Mouse (Mus musculus): ENCODE measurements around the gene Olfr655. TPM values are rescaled to one million over a fixed set of nuclear protein-coding genes. Genes with fewer than 3 reads are reported as not detected.
A peak's percentile ranks its signal among the peaks of the same experiment; 100 is the strongest.

The Olfr655 gene
- polyA plus RNA-seq, 1 experiment = not detected

DNA sequence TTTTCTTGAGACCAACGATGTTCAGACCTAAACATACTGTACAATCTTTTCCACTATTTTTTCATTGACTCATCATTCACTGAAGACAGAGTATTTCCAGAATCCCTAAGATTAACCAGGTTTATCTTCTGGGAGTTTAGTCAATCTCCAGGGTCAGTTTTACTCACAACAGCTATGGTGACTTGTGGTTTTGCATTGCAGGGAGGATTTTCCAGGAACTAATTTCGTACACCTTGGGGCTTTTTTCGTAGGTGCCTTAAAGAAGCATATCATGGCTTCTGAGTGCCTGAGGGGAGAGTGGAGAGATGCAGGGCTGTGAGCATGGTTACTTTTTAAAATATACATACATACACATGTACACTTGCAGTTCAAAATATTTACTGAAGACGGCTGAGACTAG, 14.9 kb downstream of the Olfr655 start, which contains the start of gene Olfr654:
TSS of gene Olfr654 (plus strand) at position 301 of the 400 bp plus-strand sequence.
- no peak within 1 kb of the TSS for H3K27ac ChIP-seq (ENCODE audit: insufficient read depth, low read depth, low read length)
- no peaks in the 10 kb centered on the region for H3K36me3 ChIP-seq (ENCODE audit: control insufficient read depth, insufficient read depth, low read length)
- no peaks in the 10 kb centered on the region for H3K27me3 ChIP-seq (ENCODE audit: control insufficient read depth, insufficient read depth, low read length)
- H3K4me3 ChIP-seq (ENCODE audit: low read depth, low read length) = no peak within 1 kb of the TSS
- no peaks in the 10 kb centered on the region for H3K4me1 ChIP-seq (ENCODE audit: control insufficient read depth, insufficient read depth, insufficient read length, low read length)
- WGBS = 80% methylated on average over 4 of the region's 4 CpGs
- no peak for TF ChIP-seq POLR2A (IDR thresholded peaks at IDR 0.05; ENCODE audit: low read depth, low read length)
- no peak for TF ChIP-seq CTCF (IDR thresholded peaks at IDR 0.05; ENCODE audit: extremely low read depth, insufficient read length, insufficient replicate concordance, low read depth, low read length)

GRCm38 (mm10) chr7:104581429-104581828, 20.1 kb downstream of the Olfr655 start:
- TF ChIP-seq CTCF (IDR thresholded peaks at IDR 0.05; ENCODE audit: extremely low read depth, insufficient read length, insufficient replicate concordance, low read depth, low read length) (no peak), POLR2A (IDR thresholded peaks at IDR 0.05; ENCODE audit: low read depth, low read length) (no peak)
- WGBS = 35% methylated on average over 4 of the region's 4 CpGs
- H3K36me3 ChIP-seq (ENCODE audit: control insufficient read depth, insufficient read depth, low read length) = no peaks in the 10 kb centered on the region
- peak overlapping the region; percentile 95 for H3K27ac ChIP-seq (ENCODE audit: insufficient read depth, low read depth, low read length)
- no peaks in the 10 kb centered on the region for H3K27me3 ChIP-seq (ENCODE audit: control insufficient read depth, insufficient read depth, low read length)
- H3K4me1 ChIP-seq (ENCODE audit: control insufficient read depth, insufficient read depth, insufficient read length, low read length) = peaks cover 5% of the 10 kb centered on the region; the same call in 1 of the 2 replicates
- no peak overlapping the region for H3K4me3 ChIP-seq (ENCODE audit: low read depth, low read length)

DNA sequence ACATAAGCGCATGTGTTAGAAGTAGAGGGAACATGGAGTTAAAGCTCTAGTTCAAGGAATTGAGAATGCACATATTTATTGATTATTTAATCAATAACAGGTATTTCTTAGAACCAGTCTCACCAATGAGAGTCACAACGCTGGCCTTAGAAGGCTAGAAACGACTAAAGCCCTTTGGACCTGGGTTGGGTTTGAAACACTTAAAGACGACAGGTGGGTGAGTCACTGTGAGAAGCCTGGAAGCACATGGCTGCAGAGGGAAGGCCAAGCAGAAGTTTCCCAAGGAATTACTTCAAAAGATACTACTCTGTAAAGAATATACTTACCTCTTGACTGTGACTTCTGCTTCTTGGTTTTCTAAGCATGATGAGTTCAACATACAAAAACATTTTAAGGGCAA, 20.7 kb downstream of the Olfr655 start:
- no peak overlapping the region for H3K4me3 ChIP-seq (ENCODE audit: low read depth, low read length)
- H3K36me3 ChIP-seq (ENCODE audit: control insufficient read depth, insufficient read depth, low read length) = no peaks in the 10 kb centered on the region
- WGBS = 42% methylated on average over 4 of the region's 4 CpGs
- H3K27me3 ChIP-seq (ENCODE audit: control insufficient read depth, insufficient read depth, low read length) = no peaks in the 10 kb centered on the region
- H3K4me1 ChIP-seq (ENCODE audit: control insufficient read depth, insufficient read depth, insufficient read length, low read length) = peaks cover 5% of the 10 kb centered on the region; the same call in 1 of the 2 replicates
- peak overlapping the region; percentile 95 for H3K27ac ChIP-seq (ENCODE audit: insufficient read depth, low read depth, low read length)
- no peak for TF ChIP-seq CTCF (IDR thresholded peaks at IDR 0.05; ENCODE audit: extremely low read depth, insufficient read length, insufficient replicate concordance, low read depth, low read length)
- TF ChIP-seq POLR2A (IDR thresholded peaks at IDR 0.05; ENCODE audit: low read depth, low read length) = no peak

DNA sequence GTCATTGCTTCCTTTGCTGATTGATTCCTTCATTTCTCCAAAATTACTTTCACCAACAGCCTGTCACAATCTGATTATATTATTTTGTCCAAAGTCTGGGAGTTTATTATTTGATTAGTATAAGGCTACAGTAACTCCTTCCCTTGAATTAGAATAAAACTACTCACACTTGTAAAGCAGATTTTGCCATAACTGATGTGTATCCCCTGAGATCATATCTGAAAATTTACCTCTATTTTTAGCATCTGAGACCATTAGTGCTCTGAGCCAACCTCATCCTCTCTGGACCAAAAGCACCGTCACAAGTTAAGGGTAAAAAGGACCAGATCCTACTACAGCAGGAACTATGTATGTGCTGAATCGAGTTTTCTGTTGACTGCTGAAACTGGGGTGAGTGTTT, 24.6 kb downstream of the Olfr655 start, which contains the start of gene Olfr653:
TSS of gene Olfr653 (plus strand) at position 301 of the 400 bp plus-strand sequence.
- 57% methylated on average over 2 of the region's 2 CpGs for WGBS
- Histone ChIP-seq H3K4me1 (ENCODE audit: control insufficient read depth, insufficient read depth, insufficient read length, low read length) (peaks cover 5% of the 10 kb centered on the region; the same call in 1 of the 2 replicates), H3K36me3 (ENCODE audit: control insufficient read depth, insufficient read depth, low read length) (no peaks in the 10 kb centered on the region), H3K4me3 (ENCODE audit: low read depth, low read length) (no peak within 1 kb of the TSS), H3K27ac (ENCODE audit: insufficient read depth, low read depth, low read length) (no peak within 1 kb of the TSS), H3K27me3 (ENCODE audit: control insufficient read depth, insufficient read depth, low read length) (no peaks in the 10 kb centered on the region)
- no peak for TF ChIP-seq POLR2A (IDR thresholded peaks at IDR 0.05; ENCODE audit: low read depth, low read length)
- no peak for TF ChIP-seq CTCF (IDR thresholded peaks at IDR 0.05; ENCODE audit: extremely low read depth, insufficient read length, insufficient replicate concordance, low read depth, low read length)

- Histone ChIP-seq H3K4me3 (ENCODE audit: low read depth, low read length) (no peak within 1 kb of the TSS), H3K4me1 (ENCODE audit: control insufficient read depth, insufficient read depth, insufficient read length, low read length) (no peaks in the 10 kb centered on the region), H3K36me3 (ENCODE audit: control insufficient read depth, insufficient read depth, low read length) (no peaks in the 10 kb centered on the region), H3K27ac (ENCODE audit: insufficient read depth, low read depth, low read length) (no peak within 1 kb of the TSS), H3K27me3 (ENCODE audit: control insufficient read depth, insufficient read depth, low read length) (no peaks in the 10 kb centered on the region)
- no peak for TF ChIP-seq CTCF (IDR thresholded peaks at IDR 0.05; ENCODE audit: extremely low read depth, insufficient read length, insufficient replicate concordance, low read depth, low read length)
- no peak for TF ChIP-seq POLR2A (IDR thresholded peaks at IDR 0.05; ENCODE audit: low read depth, low read length)
Measured at GRCm38 (mm10) chr7:104560601-104561000, 41.0 kb downstream of the Olfr655 start, which contains the start of gene Olfr652. Gene Olfr652 (plus strand): TSS chr7:104560901.

DNA sequence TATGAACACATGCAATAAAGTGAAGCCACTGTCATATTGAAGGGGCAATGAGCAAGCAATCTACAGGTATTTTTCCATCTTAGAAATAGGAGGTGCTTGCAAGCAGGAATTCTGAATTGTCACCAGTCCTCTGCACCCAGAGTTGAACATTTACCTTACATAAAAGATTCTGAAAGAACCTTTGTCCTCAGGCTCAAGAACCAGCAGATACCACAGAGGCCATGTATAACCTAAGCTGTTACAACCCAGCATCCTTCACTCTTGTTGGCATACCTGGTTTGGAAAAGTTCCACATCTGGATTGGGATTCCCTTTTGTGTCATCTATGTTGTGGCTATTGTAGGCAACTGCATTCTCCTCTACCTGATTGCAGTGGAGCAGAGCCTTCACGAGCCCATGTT, 48.9 kb downstream of the Olfr655 start:
- peaks cover 3% of the 10 kb centered on the region; the same call in 1 of the 2 replicates for H3K4me1 ChIP-seq (ENCODE audit: control insufficient read depth, insufficient read depth, insufficient read length, low read length)
- no peaks in the 10 kb centered on the region for H3K27me3 ChIP-seq (ENCODE audit: control insufficient read depth, insufficient read depth, low read length)
- no peak overlapping the region for H3K27ac ChIP-seq (ENCODE audit: insufficient read depth, low read depth, low read length)
- H3K36me3 ChIP-seq (ENCODE audit: control insufficient read depth, insufficient read depth, low read length) = no peaks in the 10 kb centered on the region
- TF ChIP-seq CTCF (IDR thresholded peaks at IDR 0.05; ENCODE audit: extremely low read depth, insufficient read length, insufficient replicate concordance, low read depth, low read length) = no peak
- WGBS = 70% methylated on average over 1 of the region's 1 CpGs
- H3K4me3 ChIP-seq (ENCODE audit: low read depth, low read length) = no peak overlapping the region

DNA sequence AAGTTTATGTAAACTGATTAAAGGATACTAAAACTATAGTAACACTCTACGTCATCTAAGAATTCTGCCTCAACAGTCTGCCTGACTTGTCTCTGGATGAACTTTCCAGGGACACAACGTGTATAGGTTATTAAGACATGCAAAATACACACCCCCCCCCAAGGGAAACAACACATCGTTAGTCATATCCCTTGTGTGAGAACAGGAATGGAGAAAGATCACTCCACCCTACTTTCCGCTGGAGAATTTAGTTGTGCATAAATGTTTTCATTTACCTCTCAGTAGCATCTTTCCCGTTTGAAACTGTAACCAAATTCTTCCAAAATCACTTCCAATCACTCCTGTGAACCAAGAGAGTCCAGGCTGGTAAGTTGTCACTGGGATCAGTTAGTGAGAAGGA, 51.7 kb downstream of the Olfr655 start, which contains the start of gene Olfr651:
TSS of gene Olfr651 (plus strand) at position 301 of the 400 bp plus-strand sequence.
- no peaks in the 10 kb centered on the region for H3K27me3 ChIP-seq (ENCODE audit: control insufficient read depth, insufficient read depth, low read length)
- 74% methylated on average over 5 of the region's 5 CpGs for WGBS
- no peaks in the 10 kb centered on the region for H3K36me3 ChIP-seq (ENCODE audit: control insufficient read depth, insufficient read depth, low read length)
- no peak within 1 kb of the TSS for H3K27ac ChIP-seq (ENCODE audit: insufficient read depth, low read depth, low read length)
- TF ChIP-seq POLR2A (IDR thresholded peaks at IDR 0.05; ENCODE audit: low read depth, low read length) = no peak
- TF ChIP-seq CTCF (IDR thresholded peaks at IDR 0.05; ENCODE audit: extremely low read depth, insufficient read length, insufficient replicate concordance, low read depth, low read length) = no peak
- H3K4me1 ChIP-seq (ENCODE audit: control insufficient read depth, insufficient read depth, insufficient read length, low read length) = peaks cover 3% of the 10 kb centered on the region; the same call in 1 of the 2 replicates
- no peak within 1 kb of the TSS for H3K4me3 ChIP-seq (ENCODE audit: low read depth, low read length)

Other genes starting within 250 kb of the Olfr655 start
- gene Trim12c, start 248.4 kb downstream of the Olfr655 start, polyA plus RNA-seq (2012; rRNA removed) = 0.77 and 2.2 TPM in 2 replicates
- 0.09 TPM in 1 of 2 replicates, not detected in the other for gene Trim30b, start 231.9 kb downstream of the Olfr655 start, polyA plus RNA-seq (2012; rRNA removed)
- gene Trim30c, start 200.9 kb downstream of the Olfr655 start, polyA plus RNA-seq (2012; rRNA removed) = not detected in 2 replicates
- 0.62 and 1.9 TPM in 2 replicates for gene Trim30a, start 136.6 kb downstream of the Olfr655 start, polyA plus RNA-seq (2012; rRNA removed)
- gene Trim30d, start 93.9 kb downstream of the Olfr655 start, polyA plus RNA-seq (2012; rRNA removed) = 4.1 and 14.4 TPM in 2 replicates
- not detected in 2 replicates for gene Olfr651, start 51.6 kb downstream of the Olfr655 start, polyA plus RNA-seq (2012; rRNA removed)
- not detected in 2 replicates for gene Olfr652, start 40.9 kb downstream of the Olfr655 start, polyA plus RNA-seq (2012; rRNA removed)
- not detected in 2 replicates for gene Olfr653, start 24.5 kb downstream of the Olfr655 start, polyA plus RNA-seq (2012; rRNA removed)
- not detected in 2 replicates for gene Olfr654, start 14.8 kb downstream of the Olfr655 start, polyA plus RNA-seq (2012; rRNA removed)
- gene Olfr656, start 12.2 kb upstream of the Olfr655 start, polyA plus RNA-seq (2012; rRNA removed) = not detected in 2 replicates
- not detected in 2 replicates for gene Olfr657, start 23.0 kb upstream of the Olfr655 start, polyA plus RNA-seq (2012; rRNA removed)
- gene Olfr658, start 45.5 kb upstream of the Olfr655 start, polyA plus RNA-seq (2012; rRNA removed) = 0.06 TPM in 1 of 2 replicates, not detected in the other
- not detected in 2 replicates for gene Olfr659, start 65.0 kb upstream of the Olfr655 start, polyA plus RNA-seq (2012; rRNA removed)
- not detected in 2 replicates for gene Olfr661, start 84.7 kb upstream of the Olfr655 start, polyA plus RNA-seq (2012; rRNA removed)
- gene Usp17le, start 175.7 kb upstream of the Olfr655 start, polyA plus RNA-seq (2012; rRNA removed) = not detected in 2 replicates
- gene Usp17lb, start 240.8 kb upstream of the Olfr655 start, polyA plus RNA-seq (2012; rRNA removed) = not detected in 2 replicates

All from small intestine, adult 2 months (tissue).